Mouse (Mus musculus): Measurements from ENCODE around the gene Mapkapk5. TPM values are rescaled to one million over a fixed set of nuclear protein-coding genes. Genes with fewer than 3 reads are reported as not detected.
A peak's percentile ranks its signal among the peaks of the same experiment; 100 is the strongest.

The Mapkapk5 gene
- polyA plus RNA-seq, 1 experiment from 2014 or later: 27.4 TPM

DNA sequence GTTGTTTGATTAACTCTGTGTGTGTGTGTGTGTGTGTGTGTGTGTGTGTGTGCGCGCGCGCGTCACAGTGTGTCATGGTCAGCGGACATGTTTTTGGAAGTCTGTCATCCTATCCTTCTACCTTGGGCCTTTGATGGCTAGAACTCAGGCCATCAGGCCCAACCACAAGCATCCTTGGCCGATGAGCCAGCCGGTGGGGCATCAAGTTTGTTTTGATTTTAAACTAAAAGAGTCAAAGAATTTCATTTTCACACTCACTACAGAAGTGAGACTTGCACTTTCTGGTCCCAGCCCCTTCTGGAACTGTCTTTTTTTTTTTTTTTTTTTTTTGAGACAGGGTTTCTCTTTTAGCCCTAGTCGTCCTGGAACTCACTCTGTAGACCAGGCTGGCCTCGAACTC, 39.3 kb upstream of the Mapkapk5 start:
- DNase-seq (no peak), ATAC-seq (ENCODE audit: low read depth) (no peak)
- peak overlapping the region; percentile 65 for H3K27ac ChIP-seq
- H3K4me3 ChIP-seq (replicated peaks): no peak overlapping the region
- no peaks in the 10 kb centered on the region for H3K27me3 ChIP-seq
- peaks cover 6% of the 10 kb centered on the region for H3K36me3 ChIP-seq
- no peaks in the 10 kb centered on the region for H3K9me3 ChIP-seq (replicated peaks)
- H3K4me1 ChIP-seq (replicated peaks): peaks cover 48% of the 10 kb centered on the region
- no peak overlapping the region for H3K4me2 ChIP-seq
- no peak overlapping the region for H3K9ac ChIP-seq
- WGBS (ENCODE audit: insufficient replicate concordance): 88% methylated on average over 10 of the region's 10 CpGs

DNA sequence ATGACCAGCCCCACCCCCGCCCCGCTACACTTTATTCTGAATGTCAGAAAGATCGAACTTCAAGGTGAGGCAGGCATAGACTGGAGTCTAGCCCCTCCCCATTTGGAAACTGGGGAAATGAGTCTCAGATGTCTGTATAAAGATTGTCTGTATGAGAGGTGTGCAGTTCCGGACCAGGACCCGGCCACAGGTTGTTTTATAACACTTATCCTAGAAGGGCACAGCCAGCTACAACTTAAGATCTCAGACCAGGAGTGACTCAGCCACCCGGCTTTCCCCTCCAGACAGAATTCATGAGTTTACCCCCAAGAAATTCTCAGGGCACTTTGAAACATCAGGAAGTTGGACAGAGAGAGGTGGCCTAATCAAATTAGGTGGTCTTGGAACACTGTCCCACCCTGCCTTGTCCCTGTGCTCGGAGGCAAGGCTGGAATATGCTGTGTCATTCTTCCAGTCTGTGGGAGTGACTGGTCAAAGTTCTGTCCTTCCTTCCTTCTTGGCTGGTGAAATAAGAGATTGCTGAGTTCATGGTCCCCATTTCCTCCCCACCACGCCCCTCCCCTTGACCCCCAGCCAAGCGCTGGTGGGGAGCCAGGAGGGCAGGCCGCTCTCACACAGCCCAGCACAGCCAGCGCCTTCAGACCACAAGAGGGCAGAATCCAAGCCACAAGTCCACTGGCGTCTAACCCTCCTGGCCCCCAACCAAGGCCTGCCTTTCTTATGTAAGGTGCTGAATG, 38.2 kb upstream of the Mapkapk5 start:
- Histone ChIP-seq H3K4me3 (replicated peaks) (no peak overlapping the region), H3K4me1 (replicated peaks) (peaks cover 46% of the 10 kb centered on the region), H3K9me3 (replicated peaks) (no peaks in the 10 kb centered on the region), H3K27me3 (no peaks in the 10 kb centered on the region), H3K9ac (peak overlapping the region; percentile 41), H3K4me2 (no peak overlapping the region), H3K36me3 (peaks cover 16% of the 10 kb centered on the region), H3K27ac (peak overlapping the region; percentile 65)
- 31% methylated on average over 12 of the region's 12 CpGs for WGBS (ENCODE audit: insufficient replicate concordance)
- DNase-seq (peak; percentile 51), ATAC-seq (ENCODE audit: low read depth) (peak; percentile 72)

DNA sequence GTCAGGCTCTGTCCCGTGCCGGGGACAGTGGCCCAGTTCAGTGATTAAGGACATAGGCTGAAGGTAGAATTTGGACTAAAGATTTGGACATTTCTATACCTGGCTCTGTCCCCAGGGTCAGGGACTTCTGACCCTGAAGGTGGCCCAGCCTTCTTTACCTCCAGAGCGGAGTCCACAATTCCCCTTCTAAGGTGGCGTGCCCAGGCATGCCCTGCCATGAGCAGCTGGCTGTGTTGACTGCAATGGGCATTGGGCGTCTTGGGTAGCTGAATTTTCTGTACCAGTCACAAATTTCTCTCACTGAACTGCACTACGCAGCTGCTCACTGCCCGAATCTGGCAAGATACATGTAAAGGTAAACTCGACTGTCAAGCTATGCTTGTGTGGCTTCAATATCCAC, 36.2 kb upstream of the Mapkapk5 start:
- no peak for DNase-seq
- H3K36me3 ChIP-seq: peaks cover 25% of the 10 kb centered on the region
- H3K27me3 ChIP-seq: no peaks in the 10 kb centered on the region
- H3K4me2 ChIP-seq: no peak overlapping the region
- H3K4me3 ChIP-seq (replicated peaks): no peak overlapping the region
- no peak for ATAC-seq (ENCODE audit: low read depth)
- peaks cover 36% of the 10 kb centered on the region for H3K4me1 ChIP-seq (replicated peaks)
- no peak overlapping the region for H3K9ac ChIP-seq
- H3K9me3 ChIP-seq (replicated peaks): no peaks in the 10 kb centered on the region
- 85% methylated on average over 8 of the region's 8 CpGs for WGBS (ENCODE audit: insufficient replicate concordance)
- H3K27ac ChIP-seq: no peak overlapping the region

GRCm38 (mm10) chr5:121576927-121577488, 31.3 kb upstream of the Mapkapk5 start:
- Histone ChIP-seq H3K9ac (no peak overlapping the region), H3K4me1 (replicated peaks) (no peaks in the 10 kb centered on the region), H3K27ac (no peak overlapping the region), H3K27me3 (no peaks in the 10 kb centered on the region), H3K4me2 (no peak overlapping the region), H3K36me3 (peaks cover 66% of the 10 kb centered on the region), H3K9me3 (replicated peaks) (no peaks in the 10 kb centered on the region), H3K4me3 (replicated peaks) (no peak overlapping the region)
- no peak for ATAC-seq (ENCODE audit: low read depth)
- 83% methylated on average over 11 of the region's 11 CpGs for WGBS (ENCODE audit: insufficient replicate concordance)
- no peak for DNase-seq

DNA sequence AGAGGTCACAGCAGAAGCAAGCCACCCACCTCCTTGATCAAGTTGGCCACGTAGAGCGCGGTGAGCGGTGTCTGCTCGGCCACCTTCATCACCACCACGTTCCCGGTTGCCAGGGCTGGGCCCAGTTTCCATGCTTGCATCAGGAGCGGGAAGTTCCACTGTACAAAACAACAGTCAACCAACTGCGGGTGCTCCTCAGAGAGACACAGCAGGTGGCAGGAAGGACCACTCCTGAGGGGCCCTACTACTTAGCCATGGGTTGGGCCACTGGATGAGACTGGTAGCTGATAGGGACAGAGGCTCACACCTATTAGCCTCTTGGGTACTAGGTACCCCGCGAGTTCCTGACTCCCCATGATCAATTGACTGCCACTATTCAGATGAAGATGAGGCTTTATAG, 30.2 kb upstream of the Mapkapk5 start:
- H3K4me3 ChIP-seq (replicated peaks): no peak overlapping the region
- no peaks in the 10 kb centered on the region for H3K27me3 ChIP-seq
- H3K4me1 ChIP-seq (replicated peaks): no peaks in the 10 kb centered on the region
- no peak overlapping the region for H3K9ac ChIP-seq
- peaks cover 77% of the 10 kb centered on the region for H3K36me3 ChIP-seq
- ATAC-seq (ENCODE audit: low read depth) (no peak), DNase-seq (no peak)
- H3K27ac ChIP-seq: no peak overlapping the region
- no peaks in the 10 kb centered on the region for H3K9me3 ChIP-seq (replicated peaks)
- WGBS (ENCODE audit: insufficient replicate concordance): 88% methylated on average over 11 of the region's 11 CpGs
- H3K4me2 ChIP-seq: no peak overlapping the region

DNA sequence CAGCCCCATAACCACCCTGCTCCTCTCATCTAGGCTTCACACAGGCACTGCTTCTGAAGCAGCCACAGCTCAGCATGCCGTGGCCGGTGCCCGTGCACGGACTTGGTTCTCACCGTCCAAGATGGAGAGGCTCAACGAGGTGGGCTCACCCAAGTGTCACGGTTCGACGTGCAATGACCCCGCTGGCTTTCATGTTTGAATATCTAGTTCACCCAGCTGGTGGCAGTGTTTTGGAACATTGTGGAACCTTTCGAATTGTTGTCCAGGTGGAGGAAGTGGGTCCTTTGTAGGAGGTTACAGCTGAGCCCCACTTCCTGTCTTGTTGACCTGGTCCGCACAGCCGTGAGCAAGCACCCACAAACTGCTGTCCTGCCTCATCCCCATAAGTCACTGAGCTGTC, 28.4 kb upstream of the Mapkapk5 start:
- ATAC-seq (ENCODE audit: low read depth) (no peak), DNase-seq (no peak)
- no peak overlapping the region for H3K27ac ChIP-seq
- 80% methylated on average over 13 of the region's 13 CpGs for WGBS (ENCODE audit: insufficient replicate concordance)
- peaks cover 75% of the 10 kb centered on the region for H3K36me3 ChIP-seq
- H3K4me3 ChIP-seq (replicated peaks): no peak overlapping the region
- H3K4me2 ChIP-seq: no peak overlapping the region
- H3K9me3 ChIP-seq (replicated peaks): no peaks in the 10 kb centered on the region
- H3K4me1 ChIP-seq (replicated peaks): no peaks in the 10 kb centered on the region
- no peak overlapping the region for H3K9ac ChIP-seq
- H3K27me3 ChIP-seq: no peaks in the 10 kb centered on the region

DNA sequence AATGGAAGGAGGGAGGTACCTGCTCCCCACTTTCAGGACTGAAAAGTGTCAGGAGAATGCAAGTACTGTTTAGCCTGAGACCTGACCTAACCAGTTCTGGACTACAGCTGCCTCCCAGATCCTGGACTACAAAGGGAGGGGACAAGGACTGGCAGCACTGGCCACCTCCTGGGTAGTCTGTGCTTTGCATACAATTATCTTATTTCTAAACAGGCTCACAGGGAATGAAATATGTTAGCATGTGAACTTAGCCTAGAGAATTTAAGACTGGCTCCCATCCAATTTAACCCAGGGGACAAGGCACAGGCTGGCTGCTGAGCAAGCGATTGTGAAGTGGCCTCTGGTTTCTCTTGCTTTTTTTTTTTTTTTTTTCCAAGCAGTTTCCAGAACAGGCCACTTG, 25.1 kb upstream of the Mapkapk5 start:
- no peak overlapping the region for H3K9ac ChIP-seq
- no peaks in the 10 kb centered on the region for H3K27me3 ChIP-seq
- 0 out of 2 replicates have a peak, but pooled peaks cover 6% of the 10 kb centered on the region for H3K4me1 ChIP-seq (replicated peaks)
- ATAC-seq (ENCODE audit: low read depth) (no peak), DNase-seq (no peak)
- no peak overlapping the region for H3K4me3 ChIP-seq (replicated peaks)
- H3K4me2 ChIP-seq: no peak overlapping the region
- no peak overlapping the region for H3K27ac ChIP-seq
- peaks cover 69% of the 10 kb centered on the region for H3K36me3 ChIP-seq
- 74% methylated on average over 1 of the region's 1 CpGs for WGBS (ENCODE audit: insufficient replicate concordance)
- H3K9me3 ChIP-seq (replicated peaks): no peaks in the 10 kb centered on the region

- Histone ChIP-seq H3K27ac (no peak overlapping the region), H3K4me2 (no peak overlapping the region), H3K4me1 (replicated peaks) (0 out of 2 replicates have a peak, but pooled peaks cover 6% of the 10 kb centered on the region), H3K27me3 (no peaks in the 10 kb centered on the region), H3K9me3 (replicated peaks) (no peaks in the 10 kb centered on the region), H3K36me3 (peaks cover 62% of the 10 kb centered on the region), H3K4me3 (replicated peaks) (no peak overlapping the region), H3K9ac (no peak overlapping the region)
- WGBS (ENCODE audit: insufficient replicate concordance): 80% methylated on average over 9 of the region's 9 CpGs
- no peak for DNase-seq
- ATAC-seq (ENCODE audit: low read depth): no peak
Measured at GRCm38 (mm10) chr5:121569881-121570420, 24.2 kb upstream of the Mapkapk5 start.

DNA sequence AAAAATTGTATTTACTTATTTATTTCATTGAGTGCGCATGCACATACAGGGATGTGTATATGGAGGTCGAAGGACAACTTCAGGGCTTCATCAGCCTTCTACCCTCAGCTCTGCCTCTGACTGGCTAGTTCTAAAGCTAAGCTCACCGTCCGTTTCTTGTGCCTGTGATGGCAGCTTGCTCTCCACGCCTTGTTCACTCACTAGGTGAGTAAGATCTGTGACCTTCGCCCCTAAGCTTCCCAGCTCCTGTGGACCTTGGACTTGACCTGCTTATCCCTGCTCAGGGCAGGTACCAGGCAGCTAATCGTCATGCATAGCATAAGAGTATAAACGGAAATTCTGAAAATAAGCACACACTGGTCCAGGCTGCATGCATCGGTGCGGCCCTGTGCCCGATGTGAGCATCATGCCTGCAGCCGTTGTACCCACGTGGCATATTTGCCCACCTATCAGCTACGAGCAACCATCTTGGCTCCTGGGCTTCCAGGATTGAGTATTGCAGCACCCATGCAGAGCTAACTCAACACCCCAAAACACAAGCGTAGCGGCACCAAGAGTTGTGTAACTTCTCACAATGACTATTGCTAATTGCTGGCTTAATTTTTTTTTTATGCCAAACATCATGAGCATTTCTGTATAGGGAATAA, 20.5 kb upstream of the Mapkapk5 start:
- H3K4me2 ChIP-seq: no peak overlapping the region
- H3K36me3 ChIP-seq: peaks cover 27% of the 10 kb centered on the region
- peaks cover 12% of the 10 kb centered on the region; the same call in 1 of the 2 replicates for H3K4me1 ChIP-seq (replicated peaks)
- H3K27ac ChIP-seq: no peak overlapping the region
- H3K9me3 ChIP-seq (replicated peaks): no peaks in the 10 kb centered on the region
- H3K27me3 ChIP-seq: no peaks in the 10 kb centered on the region
- DNase-seq (no peak), ATAC-seq (ENCODE audit: low read depth) (no peak)
- H3K4me3 ChIP-seq (replicated peaks): no peak overlapping the region
- 78% methylated on average over 16 of the region's 16 CpGs for WGBS (ENCODE audit: insufficient replicate concordance)
- no peak overlapping the region for H3K9ac ChIP-seq

- ATAC-seq (ENCODE audit: low read depth) (no peak), DNase-seq (peak; percentile 70)
- Histone ChIP-seq H3K4me1 (replicated peaks) (peaks cover 12% of the 10 kb centered on the region; the same call in 1 of the 2 replicates), H3K9me3 (replicated peaks) (no peaks in the 10 kb centered on the region), H3K36me3 (peaks cover 12% of the 10 kb centered on the region), H3K27me3 (no peaks in the 10 kb centered on the region), H3K4me2 (peak overlapping the region; percentile 52), H3K9ac (no peak overlapping the region), H3K27ac (no peak overlapping the region), H3K4me3 (replicated peaks) (0 out of 2 replicates have a peak overlapping the region, but pooled peaks have one; percentile 1)
- 5% methylated on average over 11 of the region's 11 CpGs for WGBS (ENCODE audit: insufficient replicate concordance)
Measured at GRCm38 (mm10) chr5:121564468-121564895, 18.8 kb upstream of the Mapkapk5 start.

DNA sequence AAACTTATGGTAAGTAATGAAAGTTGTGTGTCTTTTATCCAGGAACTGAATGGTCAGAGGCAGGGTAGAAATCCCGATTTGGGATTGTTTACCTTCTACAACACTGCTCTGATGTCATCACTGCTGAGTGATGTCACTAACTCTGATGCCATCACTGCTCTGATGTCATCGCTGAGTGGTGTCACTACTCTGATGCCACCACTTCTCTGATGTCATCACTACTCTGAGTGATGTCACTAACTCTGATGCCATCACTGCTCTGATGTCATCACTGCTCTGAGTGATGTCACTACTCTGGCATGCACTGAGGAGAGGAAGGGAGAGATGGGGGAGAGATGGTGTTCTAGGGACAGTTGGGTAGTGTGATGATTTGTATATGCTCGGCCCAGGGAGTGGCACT, 16.7 kb upstream of the Mapkapk5 start:
- DNase-seq (no peak), ATAC-seq (ENCODE audit: low read depth) (no peak)
- Histone ChIP-seq H3K36me3 (no peaks in the 10 kb centered on the region), H3K27me3 (no peaks in the 10 kb centered on the region), H3K4me2 (no peak overlapping the region), H3K4me3 (replicated peaks) (no peak overlapping the region), H3K9me3 (replicated peaks) (no peaks in the 10 kb centered on the region), H3K9ac (no peak overlapping the region), H3K27ac (no peak overlapping the region), H3K4me1 (replicated peaks) (peaks cover 12% of the 10 kb centered on the region; the same call in 1 of the 2 replicates)
- 71% methylated on average over 3 of the region's 3 CpGs for WGBS (ENCODE audit: insufficient replicate concordance)
